In genomic region chr2:127337531-127337930, GRCm38 (mm10) we compare ENCODE assay signal across 9 mouse cellular contexts. TPM values are rescaled to one million over a fixed set of nuclear protein-coding genes. Genes with fewer than 3 reads are reported as not detected.
DNase-seq lines count a peak whose midpoint lies in the region; ATAC-seq lines count a peak whose summit lies in the region.
"Had no signal": no experiment of that assay in that cellular context is flagged by ENCODE, and none has a peak within 500 bp of the region (broad histone marks: within the 10 kb centered on the region; RNA-seq: fewer than 3 reads in every experiment).

No protein-coding gene starts in this region.

- no peak overlapping the region for H3K9ac ChIP-seq in lung, embryonic 15.5 days
- H3K9ac ChIP-seq in limb, embryonic 13.5 days: no peak overlapping the region
- no peak overlapping the region for H3K9ac ChIP-seq in stomach, embryonic 14.5 days (replicated peaks; ENCODE audit: low read depth, low read length)
- no peak overlapping the region for H3K9ac ChIP-seq in forebrain, embryonic 14.5 days (ENCODE audit: low read length)

- WGBS in lung, embryonic 15.5 days: 44% methylated on average over 11 of the region's 11 CpGs
- 65% methylated on average over 11 of the region's 11 CpGs for WGBS in limb, embryonic 13.5 days
- 63% methylated on average over 11 of the region's 11 CpGs for WGBS in stomach, embryonic 14.5 days
- WGBS in forebrain, embryonic 14.5 days: 75% methylated on average over 11 of the region's 11 CpGs

- peaks cover 16% of the 10 kb centered on the region for H3K27me3 ChIP-seq in lung, embryonic 15.5 days
- peaks cover 38% of the 10 kb centered on the region for H3K27me3 ChIP-seq in limb, embryonic 13.5 days
- peaks cover 6% of the 10 kb centered on the region; the same call in 1 of the 2 replicates for H3K27me3 ChIP-seq in stomach, embryonic 14.5 days (ENCODE audit: control insufficient read depth, insufficient read depth, low read length)
- H3K27me3 ChIP-seq in forebrain, embryonic 14.5 days (replicated peaks; ENCODE audit: control insufficient read depth, insufficient read depth, low read length): peaks cover 17% of the 10 kb centered on the region

- no peaks in the 10 kb centered on the region for H3K36me3 ChIP-seq in lung, embryonic 15.5 days
- H3K36me3 ChIP-seq in limb, embryonic 13.5 days: no peaks in the 10 kb centered on the region
- H3K36me3 ChIP-seq in stomach, embryonic 14.5 days (ENCODE audit: control insufficient read depth, insufficient read depth, low read length): no peaks in the 10 kb centered on the region
- no peaks in the 10 kb centered on the region for H3K36me3 ChIP-seq in forebrain, embryonic 14.5 days (ENCODE audit: control insufficient read depth, insufficient read depth, low read length)

- no peaks in the 10 kb centered on the region for H3K9me3 ChIP-seq in lung, embryonic 15.5 days
- H3K9me3 ChIP-seq in limb, embryonic 13.5 days: no peaks in the 10 kb centered on the region
- H3K9me3 ChIP-seq in stomach, embryonic 14.5 days (ENCODE audit: control insufficient read depth, low read depth, low read length): no peaks in the 10 kb centered on the region
- no peaks in the 10 kb centered on the region for H3K9me3 ChIP-seq in forebrain, embryonic 14.5 days (replicated peaks; ENCODE audit: control insufficient read depth, low read length)

- peaks cover 24% of the 10 kb centered on the region for H3K4me1 ChIP-seq in lung, embryonic 15.5 days
- H3K4me1 ChIP-seq in limb, embryonic 13.5 days: peaks cover 10% of the 10 kb centered on the region
- H3K4me1 ChIP-seq in stomach, embryonic 14.5 days (ENCODE audit: control insufficient read depth, insufficient read depth, low read length): no peaks in the 10 kb centered on the region
- H3K4me1 ChIP-seq in forebrain, embryonic 14.5 days (ENCODE audit: control insufficient read depth, insufficient read depth, low read length): no peaks in the 10 kb centered on the region

- H3K4me2 ChIP-seq in lung, embryonic 15.5 days: peak overlapping the region; percentile 97
- H3K4me2 ChIP-seq in limb, embryonic 13.5 days (replicated peaks): peak overlapping the region; percentile 95
- peak overlapping the region; percentile 81; the same call in 1 of the 2 replicates for H3K4me2 ChIP-seq in stomach, embryonic 14.5 days (replicated peaks; ENCODE audit: low read depth, low read length)
- no peak overlapping the region for H3K4me2 ChIP-seq in forebrain, embryonic 14.5 days (ENCODE audit: low read length)

- ATAC-seq in lung, embryonic 15.5 days (ENCODE audit: borderline replicate concordance, extremely low read depth, low FRiP score, low TSS enrichment): no peak
- ATAC-seq in limb, embryonic 13.5 days (ENCODE audit: low FRiP score, low read depth): no peak
- ATAC-seq in stomach, embryonic 14.5 days (ENCODE audit: insufficient number of reproducible peaks, insufficient read depth, low FRiP score, low read depth): no peak
- no peak for ATAC-seq in activated CD4-positive, CD25-positive, alpha-beta regulatory T cell, adult 4 months
- no peak for ATAC-seq in forebrain, embryonic 14.5 days

- no peak overlapping the region for H3K27ac ChIP-seq in lung, embryonic 15.5 days
- no peak overlapping the region for H3K27ac ChIP-seq in limb, embryonic 13.5 days
- H3K27ac ChIP-seq in stomach, embryonic 14.5 days (ENCODE audit: low read length): no peak overlapping the region
- H3K27ac ChIP-seq in forebrain, embryonic 14.5 days (ENCODE audit: low read depth, low read length): no peak overlapping the region

- no peak for DNase-seq in lung, postnatal 36 days
- DNase-seq in cerebellum, adult 9-11 months: peak; percentile 53
- no peak for DNase-seq in forebrain, embryonic 14.5 days (ENCODE audit: low spot score)
- DNase-seq in frontal cortex, postnatal 14 days (ENCODE audit: low spot score in 2 of 2): no peak

- H3K4me3 ChIP-seq in lung, embryonic 15.5 days: peak overlapping the region; percentile 53
- H3K4me3 ChIP-seq in limb, embryonic 13.5 days: peak overlapping the region; percentile 59
- H3K4me3 ChIP-seq in stomach, embryonic 14.5 days (ENCODE audit: low read depth, low read length): no peak overlapping the region
- no peak overlapping the region for H3K4me3 ChIP-seq in forebrain, embryonic 14.5 days (ENCODE audit: low read depth, low read length)

RNA-seq across cellular contexts. Expression of gene Astl, which starts 0.9 kb away (rescaled TPM):
- polyA plus RNA-seq in lung, embryonic 15.5 days (2015; fragmentation: Nextera tagmentation; extraction: Ambion mirVana): not detected in 2 replicates
- 0.06 and 0.14 TPM in 2 replicates for polyA plus RNA-seq in limb, embryonic 13.5 days (2015; fragmentation: Nextera tagmentation; extraction: Ambion mirVana)
- polyA plus RNA-seq in stomach, embryonic 14.5 days (2014; fragmentation: Nextera tagmentation; extraction: Ambion mirVana): not detected in 2 replicates
- under 1 TPM; 0.28 to 0.37 TPM for polyA plus RNA-seq in activated CD4-positive, CD25-positive, alpha-beta regulatory T cell, adult 4 months (2017; shearing (Covaris generic))
- not detected in 2 replicates for polyA plus RNA-seq in forebrain, embryonic 14.5 days (2014; fragmentation: Nextera tagmentation; extraction: Ambion mirVana)
- polyA plus RNA-seq: neural tube, embryonic 14.5 days had no signal

RNA-seq across cellular contexts. Expression of gene Dusp2, which starts 1.6 kb away (rescaled TPM):
- 13.0 and 13.1 TPM in 2 replicates for polyA plus RNA-seq in lung, embryonic 15.5 days (2015; fragmentation: Nextera tagmentation; extraction: Ambion mirVana)
- 4.4 and 4.6 TPM in 2 replicates for polyA plus RNA-seq in limb, embryonic 13.5 days (2015; fragmentation: Nextera tagmentation; extraction: Ambion mirVana)
- polyA plus RNA-seq in stomach, embryonic 14.5 days (2014; fragmentation: Nextera tagmentation; extraction: Ambion mirVana): 3.2 and 3.8 TPM in 2 replicates
- 10 to 100 TPM; 18.6 to 38.6 TPM for polyA plus RNA-seq in activated CD4-positive, CD25-positive, alpha-beta regulatory T cell, adult 4 months (2017; shearing (Covaris generic))
- polyA plus RNA-seq in forebrain, embryonic 14.5 days (2014; fragmentation: Nextera tagmentation; extraction: Ambion mirVana): 5.6 and 7.4 TPM in 2 replicates

RNA-seq across cellular contexts. Expression of gene Adra2b, which starts 25.5 kb away (rescaled TPM):
- polyA plus RNA-seq in lung, embryonic 15.5 days (2015; fragmentation: Nextera tagmentation; extraction: Ambion mirVana): 0.18 and 0.41 TPM in 2 replicates
- 0.45 and 0.56 TPM in 2 replicates for polyA plus RNA-seq in limb, embryonic 13.5 days (2015; fragmentation: Nextera tagmentation; extraction: Ambion mirVana)
- 0.64 and 0.98 TPM in 2 replicates for polyA plus RNA-seq in stomach, embryonic 14.5 days (2014; fragmentation: Nextera tagmentation; extraction: Ambion mirVana)
- not detected for polyA plus RNA-seq in activated CD4-positive, CD25-positive, alpha-beta regulatory T cell, adult 4 months (2017; shearing (Covaris generic))
- 0.36 and 0.43 TPM in 2 replicates for polyA plus RNA-seq in forebrain, embryonic 14.5 days (2014; fragmentation: Nextera tagmentation; extraction: Ambion mirVana)

Comparison
In these comparisons a context has a peak if more than half of its experiments do, and no peak if none do; other contexts are left out.
1. H3K4me3 ChIP-seq: peak in lung, embryonic 15.5 days (single experiment) and limb, embryonic 13.5 days (single experiment); none in stomach, embryonic 14.5 days (single experiment) and forebrain, embryonic 14.5 days (single experiment).